Mouse (Mus musculus): ENCODE data around the gene Haus3. TPM values are rescaled to one million over a fixed set of nuclear protein-coding genes. Genes with fewer than 3 reads are reported as not detected.
A peak's percentile ranks its signal among the peaks of the same experiment; 100 is the strongest.

Gene Haus3
- polyA plus RNA-seq, 1 experiment = 37.5 TPM

DNA sequence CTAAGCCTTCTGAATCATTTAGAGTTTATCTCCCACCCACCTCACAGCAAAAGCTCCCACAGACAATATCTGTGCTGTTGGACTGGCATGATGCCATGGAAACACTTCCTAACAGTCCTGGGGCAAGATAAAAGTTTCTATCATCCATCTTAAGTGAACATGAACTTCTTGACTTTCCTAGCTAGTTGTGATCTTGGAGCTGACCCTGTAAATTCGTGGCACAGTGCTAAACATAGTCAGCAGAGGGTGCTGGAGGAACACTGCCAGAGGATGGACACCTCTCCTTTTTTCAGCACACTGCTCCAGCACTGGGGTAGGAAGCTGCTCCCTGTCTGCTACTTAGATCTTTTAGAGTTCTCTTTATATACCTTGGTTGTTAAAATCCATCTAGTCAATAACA, 29.6 kb downstream of the Haus3 start:
- Histone ChIP-seq H3K4me1 (ENCODE audit: control insufficient read depth, insufficient read depth, low read length) (no peaks in the 10 kb centered on the region), H3K27ac (ENCODE audit: control insufficient read depth, insufficient read depth, low read depth, low read length, poor library complexity) (no peak overlapping the region), H3K4me3 (replicated peaks; ENCODE audit: control insufficient read depth, low read depth, low read length) (no peak overlapping the region)
- 0% methylated on average over 1 of the region's 1 CpGs for WGBS
- TF ChIP-seq POLR2A (IDR thresholded peaks at IDR 0.05; ENCODE audit: borderline replicate concordance, control insufficient read depth, low read depth, low read length) = no peak
- TF ChIP-seq CTCF (IDR thresholded peaks at IDR 0.05; ENCODE audit: control insufficient read depth, insufficient read depth, low read length) = peak; percentile 56

DNA sequence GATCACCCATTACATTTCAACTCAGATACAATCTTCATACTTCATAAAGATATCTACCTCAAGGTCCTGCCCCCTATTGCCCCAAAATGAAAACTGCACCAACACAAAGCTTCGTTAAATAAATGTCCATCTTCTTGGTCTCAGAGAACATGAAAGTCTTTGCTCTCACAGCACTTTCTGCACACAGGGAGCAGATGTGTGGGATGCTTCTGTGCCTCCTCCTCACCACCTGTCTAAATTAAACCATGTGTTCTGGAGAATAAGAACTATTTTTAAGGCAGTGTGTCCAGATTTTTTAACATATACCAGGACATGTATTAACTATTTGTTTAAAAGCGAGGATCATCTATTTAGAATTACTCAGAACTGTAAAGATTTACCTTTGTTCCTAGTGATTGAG, 36.6 kb downstream of the Haus3 start:
- no peak overlapping the region for H3K4me3 ChIP-seq (replicated peaks; ENCODE audit: control insufficient read depth, low read depth, low read length)
- H3K4me1 ChIP-seq (ENCODE audit: control insufficient read depth, insufficient read depth, low read length) = no peaks in the 10 kb centered on the region
- TF ChIP-seq POLR2A (IDR thresholded peaks at IDR 0.05; ENCODE audit: borderline replicate concordance, control insufficient read depth, low read depth, low read length) (no peak), CTCF (IDR thresholded peaks at IDR 0.05; ENCODE audit: control insufficient read depth, insufficient read depth, low read length) (no peak)
- H3K27ac ChIP-seq (ENCODE audit: control insufficient read depth, insufficient read depth, low read depth, low read length, poor library complexity) = no peak overlapping the region
- WGBS = 68% methylated on average over 2 of the region's 2 CpGs

DNA sequence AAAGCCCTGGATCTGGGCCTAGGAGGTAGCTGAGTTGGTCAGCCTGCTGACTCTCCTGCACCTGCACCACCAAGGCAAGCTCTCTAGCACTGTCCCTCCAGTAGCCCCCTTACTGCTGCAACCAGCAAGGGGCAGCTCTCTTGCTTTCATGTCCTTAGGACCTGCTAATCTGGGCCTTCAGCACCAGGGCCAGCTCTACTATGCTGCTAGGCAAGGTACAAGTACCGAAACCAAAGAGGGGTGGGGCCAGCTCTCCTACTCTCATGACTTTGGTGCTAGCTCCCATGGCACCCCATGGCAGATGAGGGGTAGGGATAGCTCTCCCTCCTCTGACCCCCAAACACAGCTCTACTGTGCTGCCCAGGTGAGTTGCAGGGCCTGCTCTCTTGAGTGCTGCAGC, 45.2 kb downstream of the Haus3 start:
- no peak for TF ChIP-seq POLR2A (IDR thresholded peaks at IDR 0.05; ENCODE audit: borderline replicate concordance, control insufficient read depth, low read depth, low read length)
- no peak for TF ChIP-seq CTCF (IDR thresholded peaks at IDR 0.05; ENCODE audit: control insufficient read depth, insufficient read depth, low read length)
- WGBS = 71% methylated on average over 1 of the region's 1 CpGs

DNA sequence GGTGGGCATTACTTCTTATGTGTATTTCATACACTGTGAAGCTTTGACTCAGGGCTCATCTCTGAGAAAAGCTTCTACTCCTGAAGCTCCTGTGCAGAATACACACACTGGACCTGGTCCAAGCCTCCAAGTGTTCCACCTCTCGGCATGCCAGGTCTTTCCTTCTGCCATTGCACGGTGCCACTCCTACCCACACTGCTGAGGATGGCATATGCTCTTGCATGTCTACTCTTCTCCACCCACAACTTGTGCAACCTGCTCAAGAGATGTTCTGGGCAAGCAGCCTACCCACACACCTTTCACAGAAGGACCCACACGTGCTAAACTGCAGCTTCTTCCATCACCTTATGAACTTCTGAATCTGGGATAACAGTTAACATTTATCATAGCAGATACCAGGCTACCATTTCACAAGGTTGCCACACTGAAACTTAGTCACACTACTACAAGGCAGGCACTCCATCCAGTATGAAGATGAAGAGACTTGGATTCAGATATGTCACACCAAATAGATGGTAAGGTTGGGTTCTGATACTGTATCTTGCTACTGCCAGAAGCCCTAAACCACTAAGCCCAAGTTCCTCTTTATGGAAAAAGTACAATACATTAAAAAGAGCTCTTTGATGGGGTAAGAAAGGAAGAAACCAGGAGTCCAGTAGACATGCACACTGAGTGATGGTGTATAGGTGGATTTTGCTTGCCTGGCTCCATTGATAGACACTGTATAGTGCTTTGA, 50.0 kb downstream of the Haus3 start:
- 66% methylated on average over 3 of the region's 3 CpGs for WGBS
- TF ChIP-seq POLR2A (IDR thresholded peaks at IDR 0.05; ENCODE audit: borderline replicate concordance, control insufficient read depth, low read depth, low read length) (no peak), CTCF (IDR thresholded peaks at IDR 0.05; ENCODE audit: control insufficient read depth, insufficient read depth, low read length) (no peak)

More for the DNA sequence above, 45.2 kb downstream of the Haus3 start:
- H3K27ac ChIP-seq (ENCODE audit: control insufficient read depth, insufficient read depth, low read depth, low read length, poor library complexity) = no peak overlapping the region
- H3K4me1 ChIP-seq (ENCODE audit: control insufficient read depth, insufficient read depth, low read length) = no peaks in the 10 kb centered on the region
- no peak overlapping the region for H3K4me3 ChIP-seq (replicated peaks; ENCODE audit: control insufficient read depth, low read depth, low read length)

DNA sequence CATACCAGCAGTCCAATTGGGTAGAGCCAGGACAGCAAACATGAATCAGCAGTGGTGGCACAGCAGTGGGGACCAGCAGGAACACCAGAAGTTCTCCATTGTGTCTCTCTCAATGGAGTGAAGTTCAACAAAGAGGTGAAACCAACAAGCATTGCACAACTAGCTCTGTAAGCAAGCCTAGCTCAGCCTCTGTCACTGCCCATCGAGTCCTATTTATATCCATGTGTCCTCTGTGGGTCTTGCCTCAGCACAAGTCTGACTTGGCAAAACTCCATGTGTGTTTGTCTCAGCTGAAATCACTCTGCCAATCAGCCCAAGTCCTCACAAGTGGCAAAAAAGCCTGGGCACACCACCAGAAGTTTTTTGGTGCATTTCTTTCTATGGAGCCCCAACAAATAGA, 63.6 kb downstream of the Haus3 start:
- no peak overlapping the region for H3K4me3 ChIP-seq (replicated peaks; ENCODE audit: control insufficient read depth, low read depth, low read length)
- 19% methylated on average over 1 of the region's 1 CpGs for WGBS
- H3K4me1 ChIP-seq (ENCODE audit: control insufficient read depth, insufficient read depth, low read length) = no peaks in the 10 kb centered on the region; the same call in 1 of the 2 replicates
- no peak overlapping the region for H3K27ac ChIP-seq (ENCODE audit: control insufficient read depth, insufficient read depth, low read depth, low read length, poor library complexity)
- TF ChIP-seq CTCF (IDR thresholded peaks at IDR 0.05; ENCODE audit: control insufficient read depth, insufficient read depth, low read length) = no peak
- TF ChIP-seq POLR2A (IDR thresholded peaks at IDR 0.05; ENCODE audit: borderline replicate concordance, control insufficient read depth, low read depth, low read length) = no peak

More for the DNA sequence above, 50.0 kb downstream of the Haus3 start:
- H3K4me3 ChIP-seq (replicated peaks; ENCODE audit: control insufficient read depth, low read depth, low read length) = no peak overlapping the region
- H3K4me1 ChIP-seq (ENCODE audit: control insufficient read depth, insufficient read depth, low read length) = no peaks in the 10 kb centered on the region
- no peak overlapping the region for H3K27ac ChIP-seq (ENCODE audit: control insufficient read depth, insufficient read depth, low read depth, low read length, poor library complexity)

Other genes starting within 250 kb of the Haus3 start
- 10.4 and 14.6 TPM in 2 replicates for gene Nelfa, start 233.1 kb downstream of the Haus3 start, polyA plus RNA-seq (2011; ENCODE audit: insufficient read depth, insufficient read length, low replicate concordance, missing spikeins)
- 9.1 TPM in 1 of 2 replicates, not detected in the other for gene Gm1673, start 186.1 kb downstream of the Haus3 start, polyA plus RNA-seq (2011; ENCODE audit: insufficient read depth, insufficient read length, low replicate concordance, missing spikeins)
- gene Nat8l, start 173.5 kb downstream of the Haus3 start, polyA plus RNA-seq (2011; ENCODE audit: insufficient read depth, insufficient read length, low replicate concordance, missing spikeins) = 1.7 and 4.0 TPM in 2 replicates
- 4.3 and 6.2 TPM in 2 replicates for gene Poln, start 79 bp downstream of the Haus3 start, polyA plus RNA-seq (2011; ENCODE audit: insufficient read depth, insufficient read length, low replicate concordance, missing spikeins)
- gene Mxd4, start 18.2 kb upstream of the Haus3 start, polyA plus RNA-seq (2011; ENCODE audit: insufficient read depth, insufficient read length, low replicate concordance, missing spikeins) = 21.8 and 51.1 TPM in 2 replicates
- 1.0 and 3.0 TPM in 2 replicates for gene Zfyve28, start 118.9 kb upstream of the Haus3 start, polyA plus RNA-seq (2011; ENCODE audit: insufficient read depth, insufficient read length, low replicate concordance, missing spikeins)
- not detected in 2 replicates for gene Cfap99, start 119.1 kb upstream of the Haus3 start, polyA plus RNA-seq (2011; ENCODE audit: insufficient read depth, insufficient read length, low replicate concordance, missing spikeins)
- gene Rnf4, start 166.8 kb upstream of the Haus3 start, polyA plus RNA-seq (2011; ENCODE audit: insufficient read depth, insufficient read length, low replicate concordance, missing spikeins) = 29.9 and 55.2 TPM in 2 replicates
- gene Fam193a, start 200.4 kb upstream of the Haus3 start, polyA plus RNA-seq (2011; ENCODE audit: insufficient read depth, insufficient read length, low replicate concordance, missing spikeins) = 13.0 and 23.9 TPM in 2 replicates

Data from bone marrow, adult 2 months (tissue).